Mouse (Mus musculus) neural tube, embryonic 15.5 days (tissue): ENCODE results near the gene Zfp784. TPM values are rescaled to one million over a fixed set of nuclear protein-coding genes. Genes with fewer than 3 reads are reported as not detected.
A peak's percentile ranks its signal among the peaks of the same experiment; 100 is the strongest.

Experiments used
- ATAC-seq: fragments of 200-750 bp; cut with Nextera tagmentation; 2 replicates; pipeline ENCODE4 v1.8.0; 2017; ENCODE audit warnings: mild to moderate bottlenecking, moderate TSS enrichment, moderate library complexity; ENCODE audit not compliant: low FRiP score
- H3K27ac ChIP-seq: fragments of 300-500 bp; sonication (generic); replicated peaks from 2 replicates; pipeline ENCODE4 v1.5.1; 2015; ENCODE audit warnings: mild to moderate bottlenecking, inconsistent platforms
- H3K27me3 ChIP-seq: fragments of 300-500 bp; sonication (generic); replicated peaks from 2 replicates; pipeline ENCODE4 v1.6.1; 2015; ENCODE audit warnings: inconsistent platforms
- H3K36me3 ChIP-seq: fragments of 300-500 bp; sonication (generic); 2 replicates; pipeline ENCODE4 v1.6.1; 2015; ENCODE audit warnings: inconsistent platforms
- H3K4me1 ChIP-seq: fragments of 300-500 bp; sonication (generic); 2 replicates; pipeline ENCODE4 v1.6.1; 2015; ENCODE audit warnings: inconsistent platforms
- H3K4me2 ChIP-seq: fragments of 300-500 bp; sonication (generic); 2 replicates; pipeline ENCODE4 v1.6.1; 2015; ENCODE audit warnings: inconsistent platforms, mild to moderate bottlenecking, moderate library complexity
- H3K4me3 ChIP-seq: fragments of 300-500 bp; sonication (generic); replicated peaks from 2 replicates; pipeline ENCODE4 v1.5.1; 2015; ENCODE audit warnings: mild to moderate bottlenecking, inconsistent platforms
- H3K9ac ChIP-seq: fragments of 300-500 bp; sonication (generic); replicated peaks from 2 replicates; pipeline ENCODE4 v1.6.1; 2015; ENCODE audit warnings: mild to moderate bottlenecking, inconsistent platforms
- H3K9me3 ChIP-seq: fragments of 300-500 bp; sonication (generic); replicated peaks from 2 replicates; pipeline ENCODE4 v1.6.1; 2016; ENCODE audit warnings: inconsistent platforms
- WGBS: fragments of 180-500 bp; shearing (Covaris S2); methylation state at CpG from one replicate; pipeline ENCODE4 v1.1.7; 2015; ENCODE audit warnings: mixed read lengths; 5-methylcytosine and 5-hydroxymethylcytosine counted together
- polyA plus RNA-seq: library from polyadenylated mRNA; unstranded; fragments of >200 nt; fragmentation: Nextera tagmentation; extraction: Ambion mirVana; gene quantifications from 2 replicates; pipeline ENCODE4 v1.2.1, GENCODE M21; 2015

Zfp784 gene
- polyA plus RNA-seq, 1 experiment from 2014 or later = 9.0 TPM

- Histone ChIP-seq H3K9me3 (no peaks in the 10 kb centered on the region), H3K4me1 (peaks cover 41% of the 10 kb centered on the region), H3K4me3 (peak within 1 kb of the TSS; percentile 73), H3K27ac (peak within 1 kb of the TSS; percentile 90), H3K36me3 (peaks cover 23% of the 10 kb centered on the region), H3K27me3 (no peaks in the 10 kb centered on the region), H3K4me2 (peak within 1 kb of the TSS; percentile 77), H3K9ac (peak within 1 kb of the TSS; percentile 81)
- WGBS = 4% methylated on average over 20 of the region's 26 CpGs
- ATAC-seq = peak; percentile 88
Measured at GRCm38 (mm10) chr7:4996003-4996895, 42.0 kb downstream of the Zfp784 start, which contains the start of gene Zfp579. Gene Zfp579, minus strand, starts transcription at chr7:4996158.

DNA sequence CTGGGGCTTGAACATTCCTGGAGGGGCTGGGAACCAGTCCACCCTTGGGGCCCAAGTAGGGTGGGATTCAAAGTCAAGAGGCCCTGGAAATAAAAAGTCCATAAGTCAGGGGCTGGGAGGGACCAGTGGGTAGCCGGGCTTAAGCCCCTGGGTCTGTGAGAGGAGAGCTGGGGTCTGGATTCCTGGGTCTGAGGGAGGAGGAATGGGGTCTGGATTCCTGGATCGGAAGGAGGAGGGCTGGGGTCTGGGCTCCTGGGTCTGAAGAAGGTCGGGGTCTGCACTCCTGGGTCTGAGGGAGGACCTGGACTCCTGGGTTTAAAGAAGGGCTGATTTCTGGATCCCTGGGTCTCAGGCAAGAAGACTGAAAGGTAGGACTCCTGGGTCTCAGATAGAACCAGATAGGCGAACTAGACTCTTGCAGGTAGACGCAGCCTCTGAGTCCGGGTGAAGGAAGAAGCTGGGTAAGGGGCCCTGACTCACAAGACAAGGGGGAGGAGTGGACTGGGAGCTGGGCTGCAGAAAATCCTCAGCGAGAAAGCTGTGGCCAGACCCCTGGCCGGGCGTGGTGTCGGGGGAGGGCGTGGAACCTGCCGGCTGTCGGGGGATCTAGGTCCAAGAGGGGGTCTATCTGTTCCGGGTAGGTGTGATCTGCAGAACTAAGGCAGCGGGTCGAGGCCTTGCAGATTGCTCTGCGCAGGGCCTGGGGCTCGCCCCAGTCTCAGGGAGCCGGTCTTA lies 42.8 kb downstream of the Zfp784 start:
- peaks cover 41% of the 10 kb centered on the region for H3K4me1 ChIP-seq
- peak overlapping the region; percentile 75 for H3K27ac ChIP-seq
- ATAC-seq = peak; percentile 13
- peak overlapping the region; percentile 77 for H3K4me2 ChIP-seq
- H3K4me3 ChIP-seq = peak overlapping the region; percentile 73
- WGBS = 7% methylated on average over 19 of the region's 19 CpGs
- peaks cover 31% of the 10 kb centered on the region for H3K36me3 ChIP-seq
- no peaks in the 10 kb centered on the region for H3K27me3 ChIP-seq
- H3K9ac ChIP-seq = peak overlapping the region; percentile 81
- H3K9me3 ChIP-seq = no peaks in the 10 kb centered on the region

DNA sequence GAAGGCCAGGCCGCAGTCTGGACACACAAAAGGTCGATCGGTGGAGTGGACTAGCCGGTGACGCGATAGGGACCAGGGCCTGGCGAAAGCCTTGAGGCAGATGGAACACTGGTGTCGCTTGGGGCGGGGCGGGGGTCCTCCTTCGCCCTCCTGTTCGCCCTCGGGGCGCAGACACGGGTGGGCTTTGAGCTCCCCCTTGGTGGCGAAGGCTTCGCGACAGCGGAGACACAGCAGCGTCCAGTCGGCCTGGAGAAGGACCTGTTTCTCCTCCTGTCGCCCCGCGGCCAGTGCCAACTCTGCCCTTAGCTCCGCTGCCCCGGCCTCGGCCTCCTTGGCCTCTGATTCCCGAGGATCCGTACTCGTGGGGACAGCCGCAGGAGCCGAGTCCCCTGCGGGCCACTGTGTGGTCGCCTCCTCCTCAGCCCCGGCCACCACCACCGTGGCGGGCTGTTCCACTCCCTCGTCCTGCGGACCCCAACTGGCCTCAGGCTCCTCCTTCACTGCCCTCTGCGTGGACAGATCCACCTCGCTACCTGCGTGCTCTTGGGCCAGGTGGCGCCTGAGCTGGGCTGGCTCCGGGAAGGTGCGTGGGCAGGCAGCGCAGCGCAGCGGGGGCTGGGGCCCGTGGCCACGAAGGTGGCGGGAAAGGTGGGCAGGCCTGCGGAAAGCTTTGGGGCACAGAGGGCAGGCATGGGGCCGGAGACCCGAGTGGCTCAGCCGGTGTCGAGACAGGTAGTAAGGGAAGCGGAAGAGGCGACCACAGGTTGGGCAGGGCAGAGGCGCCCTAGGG lies 44.1 kb downstream of the Zfp784 start:
- Histone ChIP-seq H3K9me3 (no peaks in the 10 kb centered on the region), H3K9ac (peak overlapping the region; percentile 81; the same call in 1 of the 2 replicates), H3K27ac (no peak overlapping the region), H3K27me3 (no peaks in the 10 kb centered on the region; the same call in 1 of the 2 replicates), H3K4me1 (peaks cover 41% of the 10 kb centered on the region), H3K4me3 (peak overlapping the region; percentile 73), H3K36me3 (peaks cover 31% of the 10 kb centered on the region), H3K4me2 (peak overlapping the region; percentile 77)
- no peak for ATAC-seq
- 46% methylated on average over 59 of the region's 59 CpGs for WGBS

GRCm38 (mm10) chr7:4993347-4993998 lies 44.8 kb downstream of the Zfp784 start:
- Histone ChIP-seq H3K4me3 (peak overlapping the region; percentile 73), H3K27ac (no peak overlapping the region), H3K4me2 (peak overlapping the region; percentile 77), H3K36me3 (peaks cover 31% of the 10 kb centered on the region), H3K27me3 (no peaks in the 10 kb centered on the region; the same call in 1 of the 2 replicates), H3K9me3 (no peaks in the 10 kb centered on the region), H3K4me1 (peaks cover 41% of the 10 kb centered on the region), H3K9ac (peak overlapping the region; percentile 6; the same call in 1 of the 2 replicates)
- no peak for ATAC-seq
- WGBS = 34% methylated on average over 50 of the region's 55 CpGs

DNA sequence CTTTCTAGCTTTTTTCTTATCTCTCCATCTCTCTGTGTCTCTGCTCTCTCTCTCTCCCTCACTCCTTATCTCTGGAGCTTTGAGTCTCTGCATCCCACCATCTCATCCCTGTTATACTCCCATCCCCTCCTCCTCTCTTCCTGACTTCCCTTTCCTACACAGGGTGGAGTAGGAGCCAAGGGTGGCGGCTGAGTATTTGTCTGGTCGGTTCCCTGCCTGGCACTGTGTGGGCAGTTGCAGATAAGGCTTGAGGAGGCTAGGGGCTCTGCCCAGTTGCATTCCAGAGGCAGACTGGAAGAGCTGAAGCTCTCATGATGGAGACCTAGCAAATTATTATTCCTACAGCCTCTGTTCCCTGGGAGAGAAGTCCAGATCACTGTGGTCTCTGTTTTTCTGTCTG lies 50.0 kb downstream of the Zfp784 start:
- WGBS = 66% methylated on average over 2 of the region's 2 CpGs
- no peak for ATAC-seq
- Histone ChIP-seq H3K27me3 (no peaks in the 10 kb centered on the region; the same call in 1 of the 2 replicates), H3K36me3 (peaks cover 25% of the 10 kb centered on the region), H3K4me1 (peaks cover 11% of the 10 kb centered on the region), H3K27ac (no peak overlapping the region), H3K4me2 (no peak overlapping the region), H3K9me3 (no peaks in the 10 kb centered on the region), H3K4me3 (no peak overlapping the region), H3K9ac (no peak overlapping the region)

Other genes with a start within 250 kb of the Zfp784 start
- gene Tmem238, start 248.8 kb downstream of the Zfp784 start, polyA plus RNA-seq = 6.8 and 9.9 TPM in 2 replicates
- 224 and 255 TPM in 2 replicates for gene Rpl28, start 245.6 kb downstream of the Zfp784 start, polyA plus RNA-seq
- gene Ube2s, start 225.9 kb downstream of the Zfp784 start, polyA plus RNA-seq = 252 and 275 TPM in 2 replicates
- gene Shisa7, start 193.8 kb downstream of the Zfp784 start, polyA plus RNA-seq = 10.6 and 11.3 TPM in 2 replicates
- 3.7 and 5.9 TPM in 2 replicates for gene Isoc2b, start 168.2 kb downstream of the Zfp784 start, polyA plus RNA-seq
- gene Isoc2a, start 161.3 kb downstream of the Zfp784 start, polyA plus RNA-seq = 0.51 and 0.79 TPM in 2 replicates
- gene Gm36210, start 131.9 kb downstream of the Zfp784 start, polyA plus RNA-seq = 0.23 and 0.37 TPM in 2 replicates
- 3.1 and 4.0 TPM in 2 replicates for gene Zfp628, start 123.2 kb downstream of the Zfp784 start, polyA plus RNA-seq
- gene Nat14, start 116.4 kb downstream of the Zfp784 start, polyA plus RNA-seq = 30.8 and 36.3 TPM in 2 replicates
- gene Ssc5d, start 112.7 kb downstream of the Zfp784 start, polyA plus RNA-seq = 1.00 and 1.8 TPM in 2 replicates
- gene Sbk2, start 74.0 kb downstream of the Zfp784 start, polyA plus RNA-seq = 0.14 TPM in 1 of 2 replicates, not detected in the other
- gene Sbk3, start 67.3 kb downstream of the Zfp784 start, polyA plus RNA-seq = 0.32 and 0.35 TPM in 2 replicates
- gene Zfp579, start 42.3 kb downstream of the Zfp784 start, polyA plus RNA-seq = 49.6 and 57.0 TPM in 2 replicates
- gene Zfp524, start 24.0 kb downstream of the Zfp784 start, polyA plus RNA-seq = 7.3 and 9.9 TPM in 2 replicates
- gene Fiz1, start 23.7 kb downstream of the Zfp784 start, polyA plus RNA-seq = 37.0 TPM in 2 replicates
- gene Gm44973, start 22.9 kb downstream of the Zfp784 start, polyA plus RNA-seq = 0.15 and 1.4 TPM in 2 replicates
- 6.4 and 7.0 TPM in 2 replicates for gene Zfp865, start 18.1 kb downstream of the Zfp784 start, polyA plus RNA-seq
- 60.0 and 75.7 TPM in 2 replicates for gene Ccdc106, start 17.9 kb downstream of the Zfp784 start, polyA plus RNA-seq
- not detected in 2 replicates for gene 4632433K11Rik, start 4.3 kb downstream of the Zfp784 start, polyA plus RNA-seq
- 90.7 and 101 TPM in 2 replicates for gene Zfp580, start 13.1 kb upstream of the Zfp784 start, polyA plus RNA-seq
- gene U2af2, start 23.7 kb upstream of the Zfp784 start, polyA plus RNA-seq = 94.2 and 105 TPM in 2 replicates
- 92.5 and 105 TPM in 2 replicates for gene Epn1, start 41.8 kb upstream of the Zfp784 start, polyA plus RNA-seq
- gene Rfpl4, start 78.5 kb upstream of the Zfp784 start, polyA plus RNA-seq = not detected in 2 replicates
- gene Rasl2-9, start 87.5 kb upstream of the Zfp784 start, polyA plus RNA-seq = 0.47 and 0.60 TPM in 2 replicates
- 0.05 and 0.13 TPM in 2 replicates for gene Vmn1r55, start 111.2 kb upstream of the Zfp784 start, polyA plus RNA-seq
- gene Vmn1r56, start 158.3 kb upstream of the Zfp784 start, polyA plus RNA-seq = not detected in 2 replicates
- not detected in 2 replicates for gene Vmn1r57, start 180.0 kb upstream of the Zfp784 start, polyA plus RNA-seq